Mouse (Mus musculus) ES-Bruce4 (cell line): Measurements from ENCODE around the gene Rnf115. TPM values are rescaled to one million over a fixed set of nuclear protein-coding genes. Genes with fewer than 3 reads are reported as not detected.
A peak's percentile ranks its signal among the peaks of the same experiment; 100 is the strongest.

Experiments used
- H3K27ac ChIP-seq: 2 replicates; pipeline ENCODE4 v1.5.1; 2012; ENCODE audit warnings: low read length, inconsistent platforms; ENCODE audit not compliant: insufficient read depth
- H3K27me3 ChIP-seq: 2 replicates; pipeline ENCODE4 v1.6.1; 2012; ENCODE audit warnings: mild to moderate bottlenecking, low read length, inconsistent platforms; ENCODE audit not compliant: control insufficient read depth, poor library complexity, insufficient read depth, severe bottlenecking
- H3K36me3 ChIP-seq: 2 replicates; pipeline ENCODE4 v1.6.1; 2012; ENCODE audit warnings: inconsistent platforms, mild to moderate bottlenecking, low read length, moderate library complexity; ENCODE audit not compliant: control insufficient read depth, poor library complexity, insufficient read depth, severe bottlenecking
- H3K4me1 ChIP-seq: one replicate; pipeline ENCODE4 v1.8.1; 2011; ENCODE audit warnings: low read length; ENCODE audit not compliant: control insufficient read depth, insufficient read depth
- H3K4me3 ChIP-seq: 2 replicates; pipeline ENCODE4 v1.5.1; 2011; ENCODE audit warnings: low read depth, mild to moderate bottlenecking, low read length
- H3K9ac ChIP-seq: 2 replicates; pipeline ENCODE4 v1.6.1; 2012; ENCODE audit warnings: low read depth, mild to moderate bottlenecking, inconsistent platforms; ENCODE audit not compliant: poor library complexity, severe bottlenecking
- H3K9me3 ChIP-seq: replicated peaks from 2 replicates; pipeline ENCODE4 v1.6.1; 2012; ENCODE audit warnings: mild to moderate bottlenecking, low read length, inconsistent platforms; ENCODE audit not compliant: control insufficient read depth, poor library complexity, insufficient read depth, severe bottlenecking
- CTCF ChIP-seq: IDR thresholded peaks from one replicate; pipeline ENCODE4 v1.8.1; 2011; ENCODE audit warnings: low read depth, low read length
- EP300 ChIP-seq: IDR thresholded peaks from 2 replicates; pipeline ENCODE4 v1.6.1; 2011; ENCODE audit warnings: low read depth, low read length; ENCODE audit not compliant: insufficient read depth
- POLR2A ChIP-seq: IDR thresholded peaks from one replicate; pipeline ENCODE4 v1.8.1; 2011; ENCODE audit warnings: low read length; ENCODE audit not compliant: insufficient read depth
- polyA plus RNA-seq: library from polyadenylated mRNA; stranded (reverse); fragments of >200 nt; gene quantifications from 2 replicates; pipeline ENCODE4 v1.2.4, GENCODE M21; 2011; ENCODE audit warnings: low read depth; ENCODE audit not compliant: missing spikeins, insufficient read depth, insufficient read length

Rnf115 gene
- polyA plus RNA-seq, 1 experiment: 49.9 TPM

- Histone ChIP-seq H3K4me3 (no peak overlapping the region), H3K4me1 (no peaks in the 10 kb centered on the region), H3K36me3 (peaks cover 23% of the 10 kb centered on the region), H3K27me3 (no peaks in the 10 kb centered on the region), H3K27ac (no peak overlapping the region), H3K9me3 (no peaks in the 10 kb centered on the region), H3K9ac (no peak overlapping the region)
- no peak for TF ChIP-seq EP300
- no peak for TF ChIP-seq CTCF
- TF ChIP-seq POLR2A: no peak
These were observed 11.6 kb upstream of the Rnf115 start for GRCm38 (mm10) chr3:96715854-96716253.

GRCm38 (mm10) chr3:96719173-96719572 lies 8.3 kb upstream of the Rnf115 start:
- H3K36me3 ChIP-seq: peaks cover 22% of the 10 kb centered on the region
- H3K9ac ChIP-seq: peak overlapping the region; percentile 1; the same call in 1 of the 2 replicates
- H3K4me3 ChIP-seq: peak overlapping the region; percentile 42
- H3K27ac ChIP-seq: no peak overlapping the region
- H3K4me1 ChIP-seq: no peaks in the 10 kb centered on the region
- H3K27me3 ChIP-seq: no peaks in the 10 kb centered on the region
- TF ChIP-seq CTCF: peak; percentile 73
- TF ChIP-seq EP300: no peak
- H3K9me3 ChIP-seq: no peaks in the 10 kb centered on the region

GRCm38 (mm10) chr3:96727828-96728633 lies 567 bp downstream of the Rnf115 start:
- H3K9me3 ChIP-seq: no peaks in the 10 kb centered on the region
- no peak overlapping the region; the same call in 1 of the 2 replicates for H3K27ac ChIP-seq
- peak overlapping the region; percentile 99 for H3K4me3 ChIP-seq
- peak overlapping the region; percentile 87 for H3K9ac ChIP-seq
- no peaks in the 10 kb centered on the region for H3K36me3 ChIP-seq
- TF ChIP-seq CTCF (no peak), POLR2A (no peak), EP300 (no peak)
- H3K4me1 ChIP-seq: peaks cover 8% of the 10 kb centered on the region
- no peaks in the 10 kb centered on the region for H3K27me3 ChIP-seq

GRCm38 (mm10) chr3:96728634-96729402 lies 1.4 kb downstream of the Rnf115 start:
- Histone ChIP-seq H3K9ac (peak overlapping the region; percentile 87), H3K4me1 (peaks cover 8% of the 10 kb centered on the region), H3K27me3 (no peaks in the 10 kb centered on the region), H3K27ac (no peak overlapping the region), H3K36me3 (no peaks in the 10 kb centered on the region), H3K4me3 (no peak overlapping the region), H3K9me3 (no peaks in the 10 kb centered on the region)
- TF ChIP-seq EP300 (no peak), CTCF (no peak), POLR2A (no peak)

DNA sequence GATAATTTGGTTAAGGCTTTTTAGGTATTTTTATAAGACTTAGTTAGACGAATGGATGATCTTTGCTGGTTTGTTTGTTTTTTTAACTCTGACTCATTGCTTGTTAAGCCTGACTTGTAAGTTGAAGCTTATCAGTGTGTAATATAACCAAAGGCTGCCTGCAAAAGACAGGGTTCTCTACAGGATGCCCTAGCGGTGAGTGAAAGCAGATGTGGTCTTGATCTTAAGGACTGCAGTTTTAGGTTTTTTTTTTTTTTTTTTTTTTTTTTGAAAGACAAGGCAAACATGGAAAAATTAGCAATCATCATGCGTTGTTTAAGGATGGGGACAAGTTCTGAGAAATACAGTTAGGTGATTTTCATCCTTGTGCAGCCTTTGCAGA lies 1.9 kb downstream of the Rnf115 start:
- TF ChIP-seq CTCF (no peak), POLR2A (no peak), EP300 (no peak)

GRCm38 (mm10) chr3:96730785-96731184 lies 3.3 kb downstream of the Rnf115 start:
- H3K4me1 ChIP-seq: peaks cover 8% of the 10 kb centered on the region
- no peaks in the 10 kb centered on the region for H3K27me3 ChIP-seq
- no peaks in the 10 kb centered on the region for H3K9me3 ChIP-seq
- no peak overlapping the region for H3K4me3 ChIP-seq
- H3K9ac ChIP-seq: peak overlapping the region; percentile 52; the same call in 1 of the 2 replicates
- no peak overlapping the region for H3K27ac ChIP-seq
- H3K36me3 ChIP-seq: no peaks in the 10 kb centered on the region
- no peak for TF ChIP-seq CTCF
- TF ChIP-seq POLR2A: no peak
- TF ChIP-seq EP300: no peak

More for the DNA sequence above, 1.9 kb downstream of the Rnf115 start:
- peaks cover 8% of the 10 kb centered on the region for H3K4me1 ChIP-seq
- no peak overlapping the region for H3K27ac ChIP-seq
- H3K9me3 ChIP-seq: no peaks in the 10 kb centered on the region
- no peaks in the 10 kb centered on the region for H3K27me3 ChIP-seq
- no peak overlapping the region for H3K4me3 ChIP-seq
- H3K9ac ChIP-seq: no peak overlapping the region
- H3K36me3 ChIP-seq: no peaks in the 10 kb centered on the region
